Mouse (Mus musculus): ENCODE data around the gene Dnajb14.

The Dnajb14 gene

DNA sequence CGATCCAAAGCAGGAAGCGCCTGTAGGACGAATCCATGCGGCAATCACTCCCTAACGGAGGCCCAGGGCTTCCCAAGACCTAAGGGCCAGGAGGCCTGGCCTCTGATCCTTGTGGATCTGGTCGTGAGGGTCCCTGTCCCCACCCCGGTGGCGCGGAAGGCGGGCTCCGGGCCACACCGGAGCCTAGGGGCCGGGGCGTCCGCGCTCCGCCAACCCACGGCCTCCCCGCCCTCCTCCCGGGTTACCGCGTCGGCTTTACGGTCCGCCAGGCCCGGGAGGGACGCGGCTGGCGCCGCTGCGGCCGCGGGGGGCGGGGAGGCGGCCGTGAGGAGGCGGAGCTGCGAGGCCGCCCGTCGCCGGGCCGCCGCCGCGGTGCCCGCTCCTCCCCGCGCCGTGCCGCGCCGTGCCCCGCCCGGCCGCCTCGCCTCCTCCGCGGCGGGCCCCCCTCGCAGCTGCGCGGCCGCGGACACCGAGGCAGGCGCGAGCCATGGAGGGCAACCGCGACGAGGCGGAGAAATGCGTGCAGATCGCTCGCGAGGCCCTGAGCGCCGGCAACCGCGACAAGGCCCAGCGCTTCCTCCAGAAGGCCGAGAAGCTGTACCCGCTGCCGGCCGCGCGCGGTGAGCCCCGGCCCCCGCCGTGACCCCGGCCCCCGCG lies at the start of gene Dnajb14:
Gene Dnajb14 (plus strand): TSS at position 239 of the 657 bp plus-strand sequence.
- DNase-seq (ENCODE audit: low read depth) = peak; percentile 63

DNA sequence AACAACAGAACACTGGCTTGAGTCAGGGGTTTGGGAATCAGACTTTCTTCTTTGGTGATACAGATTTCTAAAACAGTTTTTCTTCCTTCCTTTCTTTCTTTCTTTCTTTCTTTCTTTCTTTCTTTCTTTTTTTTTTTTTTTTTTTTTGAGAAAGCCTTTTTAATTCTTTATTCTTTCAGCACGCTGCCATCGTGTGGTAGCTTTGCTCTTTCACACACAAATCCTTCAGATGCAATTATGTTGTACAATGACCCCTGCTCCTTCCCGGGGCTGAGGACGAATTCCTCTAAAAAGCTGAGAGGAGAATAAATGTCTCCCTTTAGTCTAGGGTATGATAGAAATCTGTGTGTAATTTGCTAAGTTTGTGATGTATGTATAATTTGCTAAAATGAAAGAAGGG lies 48.8 kb upstream of the Dnajb14 start:
- DNase-seq (ENCODE audit: low read depth) = no peak

DNA sequence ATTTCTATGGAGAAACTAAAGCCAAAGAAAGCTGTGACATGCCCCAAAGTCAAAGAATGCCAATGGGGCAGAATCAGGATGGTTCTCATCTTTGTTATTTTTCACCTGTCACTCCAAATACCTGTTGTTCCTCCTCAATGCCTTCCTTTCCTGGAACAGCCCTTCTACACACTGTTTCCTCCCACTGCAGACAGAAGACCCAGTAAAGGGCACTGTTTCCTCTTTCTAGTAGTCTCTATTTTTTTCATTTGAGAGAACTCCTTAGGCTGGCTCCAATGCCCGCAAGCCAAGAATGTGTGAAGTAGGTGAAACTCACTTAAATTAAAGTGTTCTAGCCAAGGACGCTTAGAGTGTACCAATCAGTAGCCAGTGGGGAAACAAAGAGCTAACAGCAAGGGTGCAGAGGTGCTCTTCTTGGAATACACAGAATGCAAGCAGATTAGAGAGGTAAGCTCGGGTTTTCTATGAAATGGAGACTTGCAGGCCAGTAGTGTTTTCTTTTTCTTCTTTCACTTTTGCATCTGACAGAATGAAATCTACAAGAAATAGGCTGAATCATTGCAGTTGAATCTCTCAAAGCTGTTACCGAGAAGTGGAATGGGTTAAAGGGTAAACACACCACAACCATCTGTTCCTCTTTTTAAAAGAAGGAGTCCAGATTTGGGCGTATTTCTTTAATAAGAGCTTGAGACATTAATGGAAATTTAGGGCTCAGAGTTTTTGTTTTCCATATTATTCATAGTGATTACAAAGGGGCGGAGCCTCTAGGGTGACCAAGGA lies 46.6 kb upstream of the Dnajb14 start:
- DNase-seq (ENCODE audit: low read depth) = no peak

DNA sequence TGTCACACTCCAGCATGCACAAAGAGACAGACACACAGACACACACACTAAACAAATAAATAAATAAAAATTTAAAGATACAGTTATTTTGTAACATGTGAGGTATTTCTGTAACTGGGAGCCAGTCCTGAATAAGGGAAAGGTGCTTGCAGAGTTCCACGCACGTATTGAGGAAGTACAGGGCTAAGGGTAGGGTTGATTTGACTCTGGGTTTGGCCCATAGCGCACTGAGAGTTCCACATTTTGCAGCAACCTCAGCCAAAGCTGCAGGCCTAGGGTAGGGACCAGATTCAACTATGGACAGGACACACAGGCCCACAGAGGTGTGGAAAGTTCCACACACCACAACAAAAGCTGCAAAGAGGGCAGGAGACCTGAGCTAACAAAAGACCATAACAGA lies 44.2 kb upstream of the Dnajb14 start:
- DNase-seq (ENCODE audit: low read depth) = no peak

DNA sequence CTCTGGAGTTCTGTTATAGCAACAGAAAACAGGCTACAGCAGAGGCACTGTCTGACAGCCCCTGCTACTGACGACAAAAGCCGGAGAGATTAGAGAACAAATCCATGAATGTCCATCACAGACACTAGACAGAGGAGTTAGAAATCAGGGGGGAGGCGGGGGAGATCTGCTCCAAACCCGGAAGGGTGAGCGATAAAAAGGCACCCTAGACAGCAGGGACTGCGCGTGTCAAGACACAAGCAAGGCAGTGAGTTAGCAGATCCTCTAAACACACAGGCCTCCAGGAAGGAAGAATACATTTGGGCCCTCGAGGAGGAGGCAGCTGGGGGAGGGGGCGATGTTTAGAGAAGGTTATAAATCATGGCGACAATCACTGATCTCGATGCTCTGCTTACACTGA lies 39.8 kb upstream of the Dnajb14 start:
- DNase-seq (ENCODE audit: low read depth) = no peak

DNA sequence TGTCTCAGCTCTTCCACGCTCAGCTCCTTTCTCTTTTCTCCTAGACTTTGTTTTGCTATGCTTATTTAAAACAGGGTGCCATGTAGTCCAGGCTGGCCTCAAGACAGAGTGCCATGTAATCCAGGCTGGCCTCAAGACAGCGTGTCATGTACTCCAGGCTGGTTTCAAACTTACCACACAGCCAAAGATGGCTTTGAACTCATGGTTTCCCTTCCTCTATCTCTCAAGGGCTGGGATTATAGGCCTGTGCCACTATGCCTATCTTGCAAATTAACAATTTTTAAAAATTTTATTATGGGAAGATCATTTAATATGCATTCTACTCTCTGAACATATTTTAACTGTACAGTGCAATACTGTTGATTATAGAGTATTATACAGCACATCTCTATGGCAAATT lies 36.3 kb upstream of the Dnajb14 start:
- DNase-seq (ENCODE audit: low read depth) = no peak

DNA sequence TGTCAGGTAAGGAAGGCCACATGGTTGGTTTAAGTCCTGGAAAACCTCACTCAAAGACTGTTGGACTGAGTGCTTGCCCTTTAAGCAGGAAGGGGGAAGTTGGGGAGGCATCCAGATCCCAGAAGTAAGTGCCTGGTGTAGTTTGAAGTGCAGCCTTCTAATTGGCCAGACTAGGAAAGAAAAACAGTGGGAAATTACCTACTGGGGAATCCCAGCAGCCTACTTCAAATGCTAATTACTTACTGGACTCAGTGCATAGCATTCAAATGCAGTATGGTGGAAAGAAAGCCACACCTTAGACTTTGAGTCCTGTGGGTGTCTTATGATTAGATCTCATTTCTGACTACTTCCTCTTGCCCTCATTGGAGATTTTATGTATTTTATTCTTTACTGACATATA lies 34.3 kb upstream of the Dnajb14 start:
- DNase-seq (ENCODE audit: low read depth) = peak; percentile 17

DNA sequence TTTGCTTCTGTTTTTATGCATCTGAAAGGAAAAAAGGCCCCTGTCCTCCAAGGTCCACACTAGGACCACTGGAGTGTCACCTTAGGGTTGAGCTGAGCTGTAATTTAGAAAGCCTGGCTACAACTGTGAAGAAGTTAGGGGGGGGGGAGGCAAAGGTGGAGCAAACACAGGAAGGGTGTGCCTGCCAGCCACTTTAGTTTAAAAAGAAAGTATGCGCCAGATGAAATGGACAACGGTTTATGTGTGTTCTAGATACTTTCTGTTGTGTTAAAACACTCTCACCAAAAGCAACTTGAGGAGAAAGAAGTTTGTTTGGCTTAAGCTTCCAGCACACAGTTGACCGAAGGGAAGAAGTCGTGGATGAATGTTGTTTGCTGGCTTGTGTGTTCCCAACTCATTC lies 33.8 kb upstream of the Dnajb14 start:
- DNase-seq (ENCODE audit: low read depth) = no peak

DNA sequence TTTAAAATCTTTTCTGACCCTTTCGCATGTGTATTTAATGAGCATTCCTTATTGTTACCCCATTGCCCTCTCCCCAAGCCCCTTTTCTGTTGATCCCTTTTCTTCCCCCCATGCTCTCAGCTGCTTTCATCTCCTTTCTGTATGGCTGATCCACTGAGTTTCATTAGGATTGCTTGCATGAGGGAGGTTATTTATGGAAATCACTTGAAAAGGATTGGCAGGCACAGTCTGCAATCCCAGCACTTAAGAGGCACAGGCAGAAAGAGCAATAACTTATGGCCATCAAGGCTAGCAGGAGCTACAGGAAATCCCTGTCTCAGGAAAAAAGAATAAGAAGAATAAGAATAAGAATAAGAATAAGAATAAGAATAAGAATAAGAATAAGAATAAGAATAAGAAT lies 30.9 kb upstream of the Dnajb14 start:
- DNase-seq (ENCODE audit: low read depth) = no peak

DNA sequence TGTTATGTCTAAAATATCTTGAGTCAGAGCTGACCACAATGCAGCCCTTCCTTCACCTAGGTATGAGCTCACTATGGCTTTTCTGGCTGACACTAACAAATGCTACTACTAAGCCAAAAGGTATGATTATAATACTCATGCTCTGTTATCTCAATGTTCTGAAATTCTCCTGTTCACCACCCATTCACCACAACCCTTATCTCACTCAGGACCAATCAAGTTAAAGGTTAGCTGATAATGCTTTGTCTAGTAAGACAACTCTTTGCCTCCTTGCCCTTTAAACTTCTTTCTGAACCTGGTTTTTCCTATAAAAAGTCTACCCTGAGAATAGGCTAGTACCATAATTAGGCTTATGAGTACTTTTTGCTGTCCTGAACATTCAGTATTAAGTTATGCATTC lies 29.3 kb upstream of the Dnajb14 start:
- DNase-seq (ENCODE audit: low read depth) = no peak

DNA sequence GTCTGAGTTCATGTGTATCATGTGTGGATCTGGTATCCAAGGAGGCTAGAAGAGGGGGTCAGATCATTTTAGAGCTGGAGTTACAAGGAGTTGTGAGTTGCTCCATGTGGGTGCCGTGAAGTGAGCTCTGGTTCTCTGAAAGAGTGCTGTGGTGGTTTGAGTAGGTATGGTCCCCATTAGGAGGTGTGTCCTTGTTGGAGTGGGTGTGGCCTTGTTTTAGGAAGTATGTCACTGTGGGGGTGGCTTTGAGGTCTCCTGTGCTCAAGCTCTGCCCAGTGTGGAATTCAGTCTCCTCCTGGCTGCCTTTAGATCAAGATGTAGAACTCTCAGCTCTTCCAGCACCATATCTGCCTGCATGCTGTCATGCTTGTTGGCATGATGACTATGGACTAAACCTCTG lies 24.5 kb upstream of the Dnajb14 start:
- DNase-seq (ENCODE audit: low read depth) = no peak

DNA sequence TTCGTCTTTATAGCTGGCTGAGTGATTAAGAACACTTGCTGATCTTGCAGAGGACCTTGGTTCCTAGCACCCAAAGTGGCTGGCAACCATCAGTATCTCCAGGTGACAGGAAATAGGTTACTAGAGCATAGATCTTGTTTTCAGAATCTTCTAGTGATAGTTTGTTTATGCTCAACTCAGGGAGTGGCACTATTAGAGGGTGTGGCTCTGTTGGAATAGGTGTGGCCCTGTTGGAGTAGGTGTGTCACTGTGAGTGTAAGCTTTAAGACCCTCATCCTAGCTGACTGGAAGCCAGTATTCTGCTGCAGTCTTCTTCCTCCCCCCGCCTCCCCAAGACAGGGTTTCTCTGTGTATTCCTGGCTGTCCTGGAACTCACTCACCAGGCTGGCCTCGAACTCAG lies 23.2 kb upstream of the Dnajb14 start:
- DNase-seq (ENCODE audit: low read depth) = no peak

DNA sequence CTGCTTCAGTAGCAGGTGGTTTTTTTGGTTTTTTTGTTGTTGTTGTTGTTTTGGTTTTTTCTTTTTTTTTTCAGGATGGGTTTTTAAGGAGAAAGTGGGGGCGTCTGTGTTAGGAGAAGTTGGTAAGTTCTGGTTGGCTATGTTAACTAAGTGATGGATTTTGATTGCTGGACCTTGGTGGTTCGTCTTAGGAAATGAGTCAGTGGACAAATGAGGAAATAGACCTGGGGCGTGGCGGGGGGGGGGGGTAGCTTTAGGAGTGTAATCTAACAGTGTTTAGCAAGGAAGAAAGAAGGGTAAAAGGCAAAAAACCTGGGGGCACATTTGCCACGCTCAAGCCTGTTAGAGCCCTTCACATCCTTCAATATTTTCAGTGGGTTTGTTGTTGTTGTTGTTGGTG lies 20.9 kb upstream of the Dnajb14 start:
- no peak for DNase-seq (ENCODE audit: low read depth)

DNA sequence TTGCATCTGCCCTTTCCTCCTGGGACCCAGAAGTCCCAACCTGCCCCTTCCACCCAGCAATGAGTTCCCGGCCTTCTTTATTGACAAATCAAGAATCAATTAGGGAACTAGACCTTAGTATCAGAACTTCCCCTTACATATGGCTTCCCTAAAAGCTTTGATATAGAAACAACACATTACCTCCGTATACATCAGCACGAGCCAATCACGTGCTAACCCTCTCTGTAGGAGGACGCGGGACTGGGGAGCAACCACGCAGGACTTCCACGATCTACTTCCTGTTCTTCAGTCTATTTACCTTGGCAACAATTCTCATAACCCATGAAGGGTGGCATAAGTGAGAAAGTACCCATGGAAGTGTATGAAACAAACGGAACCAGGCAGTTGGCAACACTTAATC lies 19.1 kb upstream of the Dnajb14 start:
- DNase-seq (ENCODE audit: low read depth) = no peak

DNA sequence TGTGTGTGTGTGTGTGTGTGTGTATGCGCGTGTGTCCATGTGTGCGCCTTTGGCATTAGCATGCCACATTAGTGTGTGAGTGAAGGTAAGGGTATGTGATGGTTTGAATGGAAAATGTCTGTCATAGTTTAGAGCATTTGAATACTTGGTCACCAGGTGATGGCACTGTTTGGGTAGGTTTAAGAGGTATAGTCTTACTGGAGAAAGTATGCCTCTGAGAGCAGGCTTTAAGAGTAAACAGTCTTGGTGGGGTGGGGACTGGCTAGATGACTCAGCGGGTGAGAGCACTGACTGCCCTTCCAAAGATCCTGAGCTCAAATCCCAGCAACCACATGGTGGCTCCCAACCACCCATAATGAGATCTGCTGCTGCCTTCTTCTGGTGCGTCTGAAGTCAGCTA lies 17.8 kb upstream of the Dnajb14 start:
- no peak for DNase-seq (ENCODE audit: low read depth)

DNA sequence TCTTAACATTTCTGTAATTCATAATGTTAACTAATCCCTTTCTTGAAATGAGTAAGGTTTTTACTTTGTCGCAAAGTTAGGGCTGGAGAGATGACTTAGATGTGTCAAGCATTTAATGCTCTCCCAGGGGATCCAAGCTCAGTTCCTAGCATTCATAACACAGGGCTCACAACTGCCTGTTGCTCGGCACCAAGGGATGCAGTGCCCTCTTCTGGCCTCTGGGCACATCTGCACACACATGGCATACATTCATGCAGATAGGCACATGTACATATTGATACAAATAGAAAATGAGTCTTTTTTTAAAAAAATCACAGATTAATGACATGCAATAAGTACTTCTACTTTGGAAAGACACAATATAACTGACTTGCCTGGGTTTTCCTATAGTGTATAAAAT lies 16.3 kb upstream of the Dnajb14 start:
- DNase-seq (ENCODE audit: low read depth) = no peak

DNA sequence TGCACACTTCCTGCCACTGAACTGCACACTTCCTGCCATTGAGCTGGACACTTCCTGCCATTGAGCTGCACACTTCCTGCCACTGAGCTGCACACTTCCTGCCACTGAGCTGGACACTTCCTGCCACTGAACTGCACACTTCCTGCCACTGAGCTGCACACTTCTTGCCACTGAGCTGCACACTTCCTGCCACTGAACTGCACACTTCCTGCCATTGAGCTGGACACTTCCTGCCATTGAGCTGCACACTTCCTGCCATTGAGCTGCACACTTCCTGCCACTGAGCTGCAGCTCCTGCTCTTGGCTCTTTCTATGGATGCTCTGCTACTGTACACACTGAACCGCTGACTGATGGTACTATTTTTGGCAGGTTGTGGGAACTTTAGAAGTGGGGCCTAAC lies 14.5 kb upstream of the Dnajb14 start:
- DNase-seq (ENCODE audit: low read depth) = peak; percentile 38

DNA sequence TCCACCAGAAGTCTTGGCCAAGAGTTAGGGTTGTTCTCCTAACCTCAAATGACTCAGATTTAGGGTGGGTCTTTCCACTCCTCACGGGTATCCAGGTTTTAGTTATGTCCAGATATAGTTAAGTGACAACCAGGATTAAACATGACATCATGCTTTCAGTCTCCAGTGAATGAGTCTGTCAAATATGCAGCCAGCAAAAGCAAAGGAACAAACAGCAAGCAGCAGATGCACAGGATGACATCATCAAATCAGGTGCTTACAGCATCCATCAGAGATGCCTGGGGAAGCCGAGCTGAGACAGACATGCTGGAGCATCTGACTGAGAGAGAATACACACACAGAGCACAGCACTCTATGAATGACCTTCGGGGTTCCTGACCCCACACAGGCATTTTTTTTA lies 12.1 kb upstream of the Dnajb14 start:
- DNase-seq (ENCODE audit: low read depth) = no peak

DNA sequence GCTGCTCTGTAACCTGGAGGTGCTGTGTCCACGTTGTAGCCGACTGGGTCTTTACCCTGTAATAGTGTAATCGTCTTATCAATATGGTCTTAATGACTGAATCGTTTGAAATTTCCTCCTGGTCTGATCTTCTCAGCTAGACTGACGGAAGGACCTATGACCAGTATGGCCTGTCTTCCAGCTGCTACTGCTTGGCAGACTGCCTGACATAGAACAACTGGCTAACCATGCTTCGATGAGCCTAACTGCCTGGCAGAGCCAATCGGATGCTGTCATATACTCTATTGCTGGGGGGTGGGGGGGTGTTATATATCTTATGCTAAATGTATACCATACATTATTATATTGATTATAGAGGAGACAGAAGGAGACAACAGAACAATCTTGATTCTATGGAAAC lies 11.4 kb upstream of the Dnajb14 start:
- DNase-seq (ENCODE audit: low read depth) = no peak

DNA sequence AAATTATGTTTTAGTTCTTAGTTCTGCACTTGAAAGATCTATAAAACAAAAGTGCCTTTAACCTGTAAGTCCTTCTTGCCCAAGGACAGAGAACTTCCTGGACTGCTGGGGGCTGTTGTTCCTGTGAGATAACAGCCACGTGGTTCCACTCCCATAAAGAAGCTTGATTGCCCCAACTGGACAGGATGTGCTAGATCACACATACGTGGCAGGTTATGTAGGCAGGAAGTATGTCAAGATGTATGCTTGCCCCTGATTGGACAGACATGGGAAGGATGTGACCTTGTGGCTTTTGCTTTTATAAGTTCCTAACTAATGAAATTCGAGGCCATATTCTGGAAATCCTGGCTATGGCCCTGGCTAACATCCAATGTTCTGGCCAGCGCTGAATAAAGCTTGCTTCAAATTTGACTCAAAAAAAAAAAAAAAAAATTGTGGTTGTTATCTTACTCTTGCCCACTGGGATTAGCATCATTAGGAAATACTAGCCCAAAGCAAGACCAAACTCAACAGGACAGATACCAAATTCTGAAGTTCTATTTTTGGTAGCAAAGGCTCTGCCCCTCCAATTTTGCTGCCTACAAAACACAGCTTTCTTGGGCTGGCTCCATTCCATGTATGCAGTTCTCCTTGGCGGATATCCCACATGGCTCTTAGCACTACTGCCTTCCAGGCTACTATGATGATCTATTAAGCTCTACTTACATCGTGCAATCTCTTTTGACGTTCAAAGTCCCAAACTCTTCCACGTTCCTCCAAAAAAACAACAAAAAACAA lies 6.9 kb upstream of the Dnajb14 start:
- no peak for DNase-seq (ENCODE audit: low read depth)

DNA sequence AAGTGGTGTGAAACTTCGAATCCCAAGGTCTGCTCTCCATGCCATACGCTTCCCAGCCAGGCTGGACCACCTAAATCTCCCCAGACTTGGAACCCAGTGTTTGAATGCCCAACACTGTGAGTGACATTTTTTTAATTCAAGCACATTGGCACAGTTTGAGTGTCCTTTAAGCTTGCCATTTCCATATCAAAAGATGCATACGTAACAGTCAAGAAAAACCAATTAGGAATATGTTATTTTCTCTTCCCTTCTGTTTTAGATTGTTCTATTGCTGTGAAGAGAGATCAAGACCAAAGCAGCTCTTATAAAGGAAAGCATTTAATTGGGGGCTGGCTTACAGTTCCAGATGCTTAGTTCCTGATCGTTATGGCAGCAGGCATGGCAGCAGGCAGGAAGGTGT lies 6.0 kb upstream of the Dnajb14 start:
- DNase-seq (ENCODE audit: low read depth) = no peak

DNA sequence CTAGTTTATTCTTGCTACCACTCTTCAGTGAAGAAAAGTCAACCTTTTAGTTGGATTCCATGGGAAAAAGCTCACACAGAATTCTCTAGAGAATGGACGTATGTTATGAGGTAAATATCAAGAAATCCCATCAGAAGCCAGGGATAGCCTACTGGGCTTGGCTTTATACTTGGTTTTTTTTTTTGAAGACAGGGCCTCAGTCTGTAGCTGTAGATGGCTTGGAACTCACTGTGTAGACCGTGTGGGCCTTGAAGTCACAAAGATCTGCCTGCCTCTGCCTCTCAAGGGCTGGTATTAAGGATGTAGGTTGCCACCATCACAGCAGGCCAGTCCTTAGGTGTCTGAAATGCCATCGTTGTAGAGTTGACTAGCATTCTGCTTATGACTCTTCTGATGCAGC lies 4.9 kb upstream of the Dnajb14 start:
- no peak for DNase-seq (ENCODE audit: low read depth)
